Mouse (Mus musculus) limb, embryonic 10.5 days (tissue): ENCODE results near the gene Trmt112. TPM values are rescaled to one million over a fixed set of nuclear protein-coding genes. Genes with fewer than 3 reads are reported as not detected.
"Not testable (repeated sequence)": the region's sequence is repeated elsewhere in the genome, so short reads cannot be mapped to it uniquely, and the experiment has no call there.

ENCODE experiments used
- DNase-seq: peaks from one replicate; pipeline ENCODE4 v3.0.0-alpha.2; 2017; ENCODE audit warnings: low spot score
- H3K27ac ChIP-seq: fragments of 300-500 bp; sonication (generic); 2 replicates; pipeline ENCODE4 v1.5.1; 2016; ENCODE audit warnings: mild to moderate bottlenecking
- H3K27me3 ChIP-seq: fragments of 300-500 bp; sonication (generic); 2 replicates; pipeline ENCODE4 v1.6.1; 2016; ENCODE audit warnings: low read depth, mild to moderate bottlenecking; ENCODE audit not compliant: poor library complexity, severe bottlenecking
- H3K36me3 ChIP-seq: fragments of 300-500 bp; sonication (generic); 2 replicates; pipeline ENCODE4 v1.6.1; 2016; ENCODE audit warnings: mild to moderate bottlenecking, moderate library complexity
- H3K4me1 ChIP-seq: fragments of 300-500 bp; sonication (generic); 2 replicates; pipeline ENCODE4 v1.6.1; 2016
- H3K4me3 ChIP-seq: fragments of 300-500 bp; sonication (generic); 2 replicates; pipeline ENCODE4 v1.5.1; 2016; ENCODE audit warnings: mild to moderate bottlenecking, moderate library complexity
- H3K9me3 ChIP-seq: fragments of 300-500 bp; sonication (generic); replicated peaks from 2 replicates; pipeline ENCODE4 v1.6.1; 2016; ENCODE audit warnings: mild to moderate bottlenecking
- WGBS: fragments of 180-500 bp; shearing (Covaris S2); methylation state at CpG from one replicate; pipeline ENCODE4 v1.1.7; 2016; 5-methylcytosine and 5-hydroxymethylcytosine counted together
- polyA plus RNA-seq: library from polyadenylated mRNA; unstranded; fragments of >200 nt; fragmentation: Nextera tagmentation; extraction: Ambion mirVana; gene quantifications from 2 replicates; pipeline ENCODE4 v1.2.1, GENCODE M21; 2016

Gene Trmt112
- polyA plus RNA-seq, 1 experiment from 2014 or later: 168 TPM

DNA sequence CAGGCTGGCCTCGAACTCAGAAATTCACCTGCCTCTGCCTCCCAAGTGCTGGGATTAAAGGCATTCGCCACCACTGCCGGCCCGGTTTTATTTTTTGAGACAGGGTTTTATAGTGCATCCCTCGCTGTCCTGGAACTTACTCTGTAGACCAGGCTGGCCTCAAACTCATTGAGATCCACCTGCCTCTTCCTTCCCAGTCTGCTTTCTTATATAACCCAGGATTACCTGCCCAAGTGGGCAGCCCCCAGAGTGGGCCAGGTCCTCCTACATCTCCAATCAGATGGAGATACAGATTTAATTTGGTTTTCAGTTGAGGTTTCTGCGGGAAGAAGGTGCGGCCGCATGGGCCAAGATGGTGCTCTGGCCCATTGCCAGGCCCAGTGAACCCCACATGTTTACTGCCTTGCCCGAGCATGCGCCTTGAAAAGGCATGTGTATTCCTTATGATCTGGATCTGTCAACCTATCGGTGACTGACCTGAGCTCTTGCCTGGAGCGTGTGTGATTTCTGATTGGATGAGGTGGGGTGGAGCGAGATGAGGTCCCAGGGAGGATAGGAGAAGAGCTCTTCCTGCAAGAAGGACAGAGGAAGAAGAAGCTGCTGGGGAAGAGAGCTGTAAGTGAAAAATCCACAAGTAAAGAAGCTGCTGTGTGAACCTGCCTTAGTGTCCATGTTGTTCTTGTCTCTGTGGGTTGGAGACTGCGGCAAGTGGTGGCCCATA lies 15.6 kb upstream of the Trmt112 start:
- H3K27ac ChIP-seq: no peak overlapping the region
- H3K4me3 ChIP-seq: no peak overlapping the region
- WGBS: 92% methylated on average over 14 of the region's 14 CpGs
- no peak for DNase-seq
- H3K36me3 ChIP-seq: no peaks in the 10 kb centered on the region
- no peaks in the 10 kb centered on the region for H3K4me1 ChIP-seq
- H3K9me3 ChIP-seq: 0 out of 2 replicates have a peak, but pooled peaks cover 2% of the 10 kb centered on the region
- no peaks in the 10 kb centered on the region for H3K27me3 ChIP-seq

DNA sequence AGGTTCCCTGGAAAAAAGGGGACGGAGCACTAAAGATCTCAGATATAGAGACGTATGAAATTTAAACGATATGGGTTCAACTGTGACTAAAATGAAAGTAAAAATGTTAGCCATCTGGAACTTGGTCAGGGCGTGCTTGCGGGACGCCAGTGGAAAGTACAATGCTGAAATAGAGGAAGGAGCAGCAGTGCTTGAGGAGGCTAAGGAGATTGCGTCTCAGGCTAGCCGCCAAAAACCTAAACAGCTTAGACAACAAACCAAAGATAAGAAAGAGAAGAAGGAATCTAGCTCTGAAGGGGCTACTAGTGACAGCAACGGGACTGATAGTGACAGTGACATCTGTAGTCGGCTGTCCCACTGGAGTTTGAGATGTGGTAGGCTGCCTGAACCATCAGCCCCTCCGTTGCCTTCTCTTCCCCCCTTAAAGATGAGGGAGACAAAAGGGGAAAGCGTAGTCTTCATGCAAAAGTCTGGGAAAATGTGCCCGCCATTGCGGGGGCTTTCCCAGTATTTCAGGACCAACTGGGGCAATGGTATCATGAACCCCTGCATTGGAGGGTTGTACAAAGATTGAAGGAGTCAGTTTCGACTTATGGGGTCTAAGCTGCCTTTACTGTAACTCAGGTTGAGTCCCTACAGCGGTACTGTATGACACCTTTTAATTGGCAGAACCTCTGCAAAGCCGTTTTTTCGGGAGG lies 13.7 kb upstream of the Trmt112 start:
- not testable (repeated sequence) for H3K9me3 ChIP-seq, H3K36me3 ChIP-seq, H3K27ac ChIP-seq, DNase-seq, H3K4me3 ChIP-seq, H3K4me1 ChIP-seq, H3K27me3 ChIP-seq
- 92% methylated on average over 18 of the region's 18 CpGs for WGBS

DNA sequence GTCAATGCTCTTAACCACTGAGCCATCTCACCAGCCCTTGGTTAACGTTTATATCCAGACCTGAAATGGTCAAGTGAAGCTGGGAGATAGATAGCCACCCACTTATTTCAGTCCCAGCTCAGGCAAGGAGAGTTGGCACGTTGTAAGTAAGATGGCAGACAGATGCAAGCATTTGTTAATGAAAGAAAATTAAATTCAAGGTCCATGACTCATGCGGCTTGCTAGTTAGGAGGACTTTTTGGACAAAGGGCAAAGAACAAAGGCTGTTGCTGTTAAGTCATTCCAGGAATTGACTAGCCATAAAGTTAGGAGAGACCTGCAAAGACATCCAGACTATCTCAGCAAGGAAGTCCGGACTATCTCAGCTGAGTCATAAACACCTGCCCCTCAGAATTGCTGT lies 9.9 kb upstream of the Trmt112 start:
- no peak for DNase-seq
- H3K36me3 ChIP-seq: peaks cover 9% of the 10 kb centered on the region
- WGBS: 89% methylated on average over 4 of the region's 4 CpGs

DNA sequence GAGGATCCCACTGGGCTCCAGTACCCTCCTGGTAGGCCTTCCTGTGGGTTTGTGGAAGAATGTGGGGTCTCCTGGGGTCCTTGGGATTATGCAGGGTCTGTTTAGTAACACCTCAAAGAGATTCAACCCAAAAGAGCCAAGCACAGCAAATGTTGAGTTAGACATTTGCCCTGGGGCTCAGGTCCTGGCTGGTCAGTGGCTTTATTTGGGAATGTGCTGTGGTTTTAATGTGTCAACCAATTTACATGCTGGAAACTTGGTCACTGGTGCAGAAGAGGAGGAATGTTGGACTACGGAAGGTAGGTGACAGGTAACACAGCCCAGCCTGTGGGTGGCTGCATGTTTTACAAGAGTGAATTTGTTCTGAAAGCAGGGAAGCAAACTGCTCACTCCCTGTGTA lies 6.5 kb upstream of the Trmt112 start:
- Histone ChIP-seq H3K36me3 (peaks cover 38% of the 10 kb centered on the region), H3K27me3 (no peaks in the 10 kb centered on the region), H3K4me3 (no peak overlapping the region), H3K9me3 (no peaks in the 10 kb centered on the region), H3K4me1 (peaks cover 7% of the 10 kb centered on the region), H3K27ac (no peak overlapping the region)
- WGBS: 97% methylated on average over 1 of the region's 1 CpGs
- no peak for DNase-seq

More for the DNA sequence above, 9.9 kb upstream of the Trmt112 start:
- Histone ChIP-seq H3K27me3 (no peaks in the 10 kb centered on the region), H3K27ac (no peak overlapping the region), H3K9me3 (0 out of 2 replicates have a peak, but pooled peaks cover 2% of the 10 kb centered on the region), H3K4me1 (no peaks in the 10 kb centered on the region), H3K4me3 (no peak overlapping the region)

DNA sequence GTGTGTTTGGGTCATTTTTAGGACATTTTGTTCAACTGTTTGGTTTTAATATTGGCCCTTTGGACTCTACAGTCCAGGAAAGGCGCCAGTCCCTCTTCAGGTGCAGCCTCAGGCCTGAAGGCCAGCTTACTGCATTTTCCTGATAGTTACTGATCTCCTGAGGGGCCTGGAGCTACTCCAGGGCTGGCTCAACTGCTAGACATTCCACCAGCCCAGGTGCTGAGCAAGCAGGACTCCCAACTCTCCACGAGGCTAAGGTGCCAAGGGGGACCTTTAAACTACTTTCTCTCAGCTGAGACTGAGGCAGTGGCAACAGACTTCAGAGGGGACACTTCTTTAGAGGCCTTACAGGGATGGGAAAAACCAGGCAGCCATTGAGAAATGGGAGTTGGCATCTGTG lies 4.7 kb upstream of the Trmt112 start:
- peaks cover 38% of the 10 kb centered on the region for H3K36me3 ChIP-seq
- no peak overlapping the region for H3K4me3 ChIP-seq
- 80% methylated on average over 2 of the region's 2 CpGs for whole genome bisulfite sequencing
- H3K4me1 ChIP-seq: peaks cover 21% of the 10 kb centered on the region
- DNase-seq: no peak
- no peaks in the 10 kb centered on the region for H3K9me3 ChIP-seq
- H3K27me3 ChIP-seq: no peaks in the 10 kb centered on the region
- H3K27ac ChIP-seq: no peak overlapping the region

DNA sequence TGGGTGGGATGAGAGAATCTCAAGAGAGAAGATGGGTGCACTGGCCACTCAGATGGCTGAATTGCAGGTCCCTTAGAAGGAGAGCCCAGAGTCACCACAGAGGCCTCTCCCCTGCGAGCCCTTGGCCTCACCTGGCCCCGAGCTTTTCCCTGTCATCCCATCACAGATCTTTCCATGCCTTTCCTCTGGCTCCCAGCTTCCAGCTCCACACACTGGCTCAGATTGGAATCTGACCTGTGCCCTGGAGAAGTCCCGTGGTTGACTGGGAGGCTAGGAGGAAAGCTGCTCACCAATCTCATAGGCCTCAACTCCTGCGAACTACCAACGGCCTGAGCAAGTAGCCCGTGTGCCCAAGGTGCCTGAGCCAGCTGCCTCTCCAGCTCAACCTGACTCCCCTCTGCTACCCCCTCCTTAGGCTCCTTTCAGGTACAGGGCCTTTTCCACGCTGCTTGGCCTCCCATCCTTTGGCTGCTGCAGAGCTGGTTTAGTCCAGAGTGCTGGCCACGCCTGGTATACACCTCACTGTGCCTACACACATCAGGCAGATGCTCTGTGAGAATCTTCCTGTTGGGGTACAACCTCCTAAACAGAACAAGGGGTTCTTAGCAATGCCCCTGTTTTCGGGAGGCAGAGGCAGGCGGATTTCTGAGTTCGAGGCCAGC lies 3.9 kb upstream of the Trmt112 start:
- WGBS: 95% methylated on average over 11 of the region's 11 CpGs
- Histone ChIP-seq H3K9me3 (no peaks in the 10 kb centered on the region), H3K27ac (no peak overlapping the region), H3K27me3 (no peaks in the 10 kb centered on the region), H3K4me1 (peaks cover 21% of the 10 kb centered on the region), H3K36me3 (peaks cover 38% of the 10 kb centered on the region), H3K4me3 (no peak overlapping the region)
- DNase-seq: no peak

DNA sequence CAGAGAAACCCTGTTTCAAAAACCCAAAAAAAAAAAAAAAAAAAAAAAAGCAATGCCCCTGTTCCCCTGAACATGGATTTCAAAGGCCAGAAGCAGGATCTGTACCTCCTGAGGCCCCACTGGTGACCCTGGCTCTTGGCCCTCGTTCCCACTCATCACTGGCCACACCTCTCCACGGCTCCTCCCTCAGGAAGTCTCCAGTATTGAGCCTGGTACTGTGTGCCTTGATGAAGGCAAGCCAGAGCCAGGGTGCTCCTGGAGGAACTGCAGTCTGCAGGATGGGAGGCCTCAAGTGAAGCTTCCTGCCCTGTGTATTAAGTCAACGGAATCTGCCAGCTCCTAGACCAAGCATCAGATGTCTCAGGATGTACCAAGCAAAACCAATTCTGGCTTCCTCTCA lies 3.3 kb upstream of the Trmt112 start:
- H3K4me3 ChIP-seq: no peak overlapping the region
- H3K4me1 ChIP-seq: peaks cover 25% of the 10 kb centered on the region
- no peak overlapping the region for H3K27ac ChIP-seq
- DNase-seq: no peak
- H3K9me3 ChIP-seq: no peaks in the 10 kb centered on the region
- 93% methylated on average over 3 of the region's 3 CpGs for WGBS
- H3K36me3 ChIP-seq: peaks cover 41% of the 10 kb centered on the region
- no peaks in the 10 kb centered on the region for H3K27me3 ChIP-seq

DNA sequence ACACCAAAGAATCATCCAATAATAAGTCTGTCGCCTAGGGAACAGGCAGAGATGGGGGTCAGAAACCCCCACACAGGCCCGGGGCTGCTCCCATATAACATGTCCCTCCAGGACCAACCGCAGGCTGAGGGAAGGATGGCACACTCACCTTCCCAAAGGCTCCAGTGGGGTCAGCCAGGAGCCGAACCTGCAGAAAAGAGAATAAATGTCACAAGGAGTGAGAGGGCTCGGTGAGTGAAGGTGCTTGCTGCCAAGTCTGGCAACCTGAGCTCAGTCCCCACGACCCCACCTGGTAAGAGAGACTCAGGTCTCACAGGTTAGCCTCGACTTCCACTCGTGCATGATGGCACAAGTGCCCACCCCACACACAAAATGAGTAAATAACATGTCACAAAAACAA lies 2.4 kb upstream of the Trmt112 start:
- Histone ChIP-seq H3K9me3 (no peaks in the 10 kb centered on the region), H3K4me3 (no peak overlapping the region), H3K4me1 (peaks cover 32% of the 10 kb centered on the region), H3K36me3 (peaks cover 50% of the 10 kb centered on the region), H3K27me3 (no peaks in the 10 kb centered on the region), H3K27ac (no peak overlapping the region)
- no peak for DNase-seq
- 93% methylated on average over 8 of the region's 8 CpGs for WGBS

DNA sequence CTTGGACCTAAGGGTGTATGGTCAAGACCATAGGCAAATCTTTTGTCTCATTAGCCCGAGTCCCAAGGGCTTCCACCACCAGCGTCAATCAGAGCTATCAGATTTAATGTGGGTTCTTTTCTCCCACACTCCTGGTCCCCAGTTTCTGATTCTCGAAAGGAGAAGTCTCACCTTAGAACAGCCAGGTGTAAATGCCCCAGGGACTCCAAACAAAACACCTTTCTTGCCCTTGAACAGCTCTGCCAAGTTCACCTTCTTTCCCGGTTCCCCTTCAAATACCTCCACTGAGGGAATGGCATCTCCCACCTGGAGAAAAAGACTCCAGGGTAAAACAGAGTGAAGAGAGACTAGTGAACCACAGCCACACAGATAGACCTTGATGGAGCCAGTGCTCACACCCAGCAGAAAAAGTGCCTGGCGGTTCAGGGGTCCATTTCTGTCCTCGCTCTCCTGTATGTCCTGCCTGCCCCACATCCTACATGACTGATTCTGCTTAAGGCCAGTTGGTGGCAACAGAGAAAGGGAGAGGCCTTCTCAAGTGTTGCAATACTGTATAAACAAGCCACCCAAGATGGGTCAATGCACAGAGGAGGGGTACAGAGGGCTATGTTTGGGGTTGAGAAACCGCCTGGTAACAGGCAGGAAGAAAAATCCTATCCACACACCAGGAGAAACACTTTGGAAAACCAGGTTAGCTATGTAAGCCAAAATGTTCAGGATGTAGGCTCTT lies 1.5 kb upstream of the Trmt112 start:
- Histone ChIP-seq H3K27me3 (no peaks in the 10 kb centered on the region), H3K9me3 (no peaks in the 10 kb centered on the region), H3K36me3 (peaks cover 59% of the 10 kb centered on the region), H3K4me3 (peak overlapping the region; percentile 66), H3K4me1 (peaks cover 32% of the 10 kb centered on the region), H3K27ac (no peak overlapping the region)
- 90% methylated on average over 7 of the region's 7 CpGs for WGBS
- DNase-seq: no peak

DNA sequence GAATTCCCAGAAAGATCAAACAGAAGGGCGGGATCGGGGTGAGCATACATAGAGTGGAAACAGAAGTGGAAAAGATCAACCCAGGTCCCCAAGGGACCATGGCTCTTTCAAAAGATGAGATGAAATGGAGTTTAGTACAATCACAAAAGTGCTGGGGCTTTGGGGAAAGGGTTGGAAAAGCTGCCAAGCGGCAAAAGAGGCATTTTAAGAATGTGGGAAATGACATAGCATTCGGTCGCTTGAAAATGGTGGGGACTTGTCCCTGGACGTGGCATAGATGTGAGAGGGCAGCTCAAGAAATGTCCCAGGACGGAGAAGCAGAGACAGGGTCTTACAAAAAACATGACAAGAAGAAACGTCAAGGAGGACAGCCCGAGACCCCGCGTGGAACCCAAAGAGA lies 477 bp upstream of the Trmt112 start:
- Histone ChIP-seq H3K27ac (peak overlapping the region; percentile 89), H3K27me3 (no peaks in the 10 kb centered on the region), H3K36me3 (peaks cover 67% of the 10 kb centered on the region), H3K4me1 (peaks cover 32% of the 10 kb centered on the region), H3K9me3 (no peaks in the 10 kb centered on the region), H3K4me3 (peak overlapping the region; percentile 66)
- WGBS: 12% methylated on average over 11 of the region's 11 CpGs
- no peak for DNase-seq

DNA sequence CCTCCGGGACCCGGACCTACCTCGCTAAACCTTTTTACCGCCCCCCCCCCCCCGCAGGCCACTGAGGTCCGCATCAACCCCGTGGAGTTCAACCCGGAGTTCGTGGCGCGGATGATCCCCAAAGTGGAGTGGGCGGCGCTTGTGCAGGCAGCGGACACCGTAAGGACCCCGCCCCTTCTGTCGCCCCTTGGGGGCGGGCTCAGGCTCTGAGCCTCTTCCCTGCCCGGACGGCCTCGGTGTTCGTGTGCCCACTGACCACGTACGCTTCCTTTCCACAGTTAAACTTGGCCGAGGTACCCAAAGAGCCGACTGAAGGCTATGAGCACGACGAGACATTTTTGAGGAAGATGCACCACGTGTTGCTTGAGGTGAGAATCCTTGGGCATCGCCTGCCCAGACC lies 808 bp downstream of the Trmt112 start:
- WGBS: under 1% methylated on average over 30 of the region's 30 CpGs
- H3K4me1 ChIP-seq: peaks cover 32% of the 10 kb centered on the region
- peak; percentile 57 for DNase-seq

DNA sequence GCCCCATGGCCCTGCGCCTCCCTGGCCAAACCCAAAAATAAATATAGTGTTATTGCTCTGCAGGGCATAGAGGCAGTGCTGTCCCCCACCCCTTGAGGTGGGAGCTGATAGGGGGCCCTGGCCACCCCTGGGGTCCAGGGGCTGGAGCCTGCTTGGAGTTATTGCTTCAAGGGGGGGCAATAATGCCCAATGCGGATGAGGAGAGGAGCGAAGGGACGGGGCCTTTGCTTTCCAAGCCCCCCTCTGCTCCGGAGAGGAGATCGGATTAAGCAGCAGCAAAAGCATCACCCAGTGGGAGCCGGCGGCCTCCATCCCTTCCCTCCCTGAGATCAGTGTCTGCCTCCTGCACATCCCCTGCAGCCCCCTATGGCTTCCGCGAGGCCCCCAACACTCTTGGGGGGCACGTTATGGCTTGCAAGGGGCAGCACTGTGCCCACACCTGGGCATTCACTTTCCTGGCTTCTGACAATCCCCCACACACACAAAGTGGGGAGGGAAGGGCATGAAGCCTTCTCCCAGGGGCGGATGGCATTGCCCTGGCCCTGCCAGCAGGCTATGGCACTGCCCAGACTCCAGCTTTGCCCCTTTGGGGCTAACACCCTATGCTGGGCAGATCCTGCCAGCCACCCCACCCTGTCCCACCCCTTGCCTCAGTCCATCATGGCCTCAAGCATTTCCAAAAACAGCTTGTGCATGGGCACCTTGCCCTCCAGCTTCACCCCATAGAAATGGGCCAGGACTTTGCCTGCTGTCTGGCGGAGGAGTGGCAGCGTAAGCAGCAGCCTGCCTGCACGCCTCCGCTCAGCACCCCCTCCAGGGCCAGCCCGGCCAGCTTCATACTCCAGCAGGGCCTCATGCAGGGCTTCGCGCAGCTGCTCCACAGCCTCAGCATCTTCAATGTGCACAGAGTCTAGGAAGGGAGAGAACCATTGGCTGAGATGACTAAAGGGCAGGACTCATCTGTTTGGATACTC lies 1.9 kb downstream of the Trmt112 start:
- H3K4me1 ChIP-seq: peaks cover 32% of the 10 kb centered on the region
- H3K27me3 ChIP-seq: no peaks in the 10 kb centered on the region
- H3K36me3 ChIP-seq: peaks cover 50% of the 10 kb centered on the region
- H3K9me3 ChIP-seq: no peaks in the 10 kb centered on the region
- H3K4me3 ChIP-seq: peak overlapping the region; percentile 66
- 91% methylated on average over 19 of the region's 19 CpGs for WGBS
- 0 out of 2 replicates have a peak overlapping the region, but pooled peaks have one; percentile 21 for H3K27ac ChIP-seq
- DNase-seq: no peak

More for the DNA sequence above, 808 bp downstream of the Trmt112 start:
- H3K36me3 ChIP-seq: peaks cover 60% of the 10 kb centered on the region
- peak overlapping the region; percentile 66 for H3K4me3 ChIP-seq
- H3K27ac ChIP-seq: peak overlapping the region; percentile 89
- H3K9me3 ChIP-seq, H3K27me3 ChIP-seq: not testable (repeated sequence)
